Mouse (Mus musculus) midbrain, embryonic 15.5 days (tissue): Measurements from ENCODE around the gene Eif2b4. TPM values are rescaled to one million over a fixed set of nuclear protein-coding genes. Genes with fewer than 3 reads are reported as not detected.

Source experiments
- ATAC-seq: fragments of 200-750 bp; cut with Nextera tagmentation; replicated peaks from 2 replicates; pipeline ENCODE4 v1.8.0; 2017; ENCODE audit warnings: moderate TSS enrichment
- H3K27ac ChIP-seq: fragments of 300-500 bp; sonication (generic); 2 replicates; pipeline ENCODE4 v1.5.1; 2015; ENCODE audit warnings: mild to moderate bottlenecking, inconsistent platforms
- H3K27me3 ChIP-seq: fragments of 300-500 bp; sonication (generic); replicated peaks from 2 replicates; pipeline ENCODE4 v1.6.1; 2015; ENCODE audit warnings: inconsistent platforms
- H3K36me3 ChIP-seq: fragments of 300-500 bp; sonication (generic); replicated peaks from 2 replicates; pipeline ENCODE4 v1.6.1; 2015; ENCODE audit warnings: inconsistent platforms
- H3K4me1 ChIP-seq: fragments of 300-500 bp; sonication (generic); 2 replicates; pipeline ENCODE4 v1.6.1; 2015; ENCODE audit warnings: inconsistent platforms
- H3K4me2 ChIP-seq: fragments of 300-500 bp; sonication (generic); 2 replicates; pipeline ENCODE4 v1.6.1; 2015; ENCODE audit warnings: inconsistent platforms, mild to moderate bottlenecking, moderate library complexity
- H3K4me3 ChIP-seq: fragments of 300-500 bp; sonication (generic); 2 replicates; pipeline ENCODE4 v1.5.1; 2015; ENCODE audit warnings: mild to moderate bottlenecking, inconsistent platforms
- H3K9ac ChIP-seq: fragments of 300-500 bp; sonication (generic); 2 replicates; pipeline ENCODE4 v1.6.1; 2015; ENCODE audit warnings: mild to moderate bottlenecking, inconsistent platforms
- H3K9me3 ChIP-seq: fragments of 300-500 bp; sonication (generic); 2 replicates; pipeline ENCODE4 v1.6.1; 2016; ENCODE audit warnings: inconsistent platforms
- WGBS: fragments of 180-500 bp; shearing (Covaris S2); methylation state at CpG from one replicate; pipeline ENCODE4 v1.1.7; 2015; ENCODE audit warnings: mixed read lengths; 5-methylcytosine and 5-hydroxymethylcytosine counted together
- polyA plus RNA-seq: library from polyadenylated mRNA; unstranded; fragments of >200 nt; fragmentation: Nextera tagmentation; extraction: Ambion mirVana; gene quantifications from 2 replicates; pipeline ENCODE4 v1.2.1, GENCODE M21; 2015

Gene Eif2b4
- polyA plus RNA-seq, 1 experiment from 2014 or later: 85.0 TPM

- H3K27me3 ChIP-seq: no peaks in the 10 kb centered on the region
- no peaks in the 10 kb centered on the region for H3K36me3 ChIP-seq
- H3K4me1 ChIP-seq: peaks cover 23% of the 10 kb centered on the region
- no peaks in the 10 kb centered on the region for H3K9me3 ChIP-seq
- peak within 1 kb of the TSS; percentile 75 for H3K4me3 ChIP-seq
- peak within 1 kb of the TSS; percentile 99 for H3K4me2 ChIP-seq
- peak within 1 kb of the TSS; percentile 94 for H3K27ac ChIP-seq
- WGBS: under 1% methylated on average over 59 of the region's 59 CpGs
- peak within 1 kb of the TSS; percentile 77 for H3K9ac ChIP-seq
- peak; percentile 99 for ATAC-seq
Measured at GRCm38 (mm10) chr5:31179766-31180630, 13.2 kb downstream of the Eif2b4 start, which contains the start of the genes Gm29609 and Gtf3c2. Gene Gm29609 (minus strand): TSS chr5:31179911. Gene Gtf3c2 (minus strand): TSS chr5:31180144.

GRCm38 (mm10) chr5:31179301-31179765 lies 13.9 kb downstream of the Eif2b4 start:
- Histone ChIP-seq H3K36me3 (peaks cover 2% of the 10 kb centered on the region; the same call in 1 of the 2 replicates), H3K9ac (peak overlapping the region; percentile 77), H3K9me3 (no peaks in the 10 kb centered on the region), H3K27me3 (no peaks in the 10 kb centered on the region), H3K4me3 (peak overlapping the region; percentile 75), H3K4me2 (peak overlapping the region; percentile 99), H3K4me1 (peaks cover 23% of the 10 kb centered on the region), H3K27ac (peak overlapping the region; percentile 94)
- ATAC-seq: peak; percentile 82
- WGBS: under 1% methylated on average over 25 of the region's 25 CpGs

- Histone ChIP-seq H3K9me3 (no peaks in the 10 kb centered on the region), H3K27me3 (no peaks in the 10 kb centered on the region), H3K4me1 (no peaks in the 10 kb centered on the region), H3K27ac (no peak overlapping the region), H3K36me3 (peaks cover 78% of the 10 kb centered on the region), H3K9ac (no peak overlapping the region), H3K4me2 (no peak overlapping the region), H3K4me3 (no peak overlapping the region)
- no peak for ATAC-seq
- 97% methylated on average over 4 of the region's 4 CpGs for WGBS
Measured at GRCm38 (mm10) chr5:31168630-31169029, 24.6 kb downstream of the Eif2b4 start.

- H3K27me3 ChIP-seq: no peaks in the 10 kb centered on the region
- no peak for ATAC-seq
- no peaks in the 10 kb centered on the region for H3K9me3 ChIP-seq
- no peak overlapping the region for H3K4me3 ChIP-seq
- H3K4me2 ChIP-seq: no peak overlapping the region
- H3K4me1 ChIP-seq: no peaks in the 10 kb centered on the region
- no peak overlapping the region for H3K9ac ChIP-seq
- 90% methylated on average over 1 of the region's 1 CpGs for WGBS
- no peak overlapping the region for H3K27ac ChIP-seq
- peaks cover 75% of the 10 kb centered on the region for H3K36me3 ChIP-seq
Measured at GRCm38 (mm10) chr5:31164878-31165277, 28.4 kb downstream of the Eif2b4 start.

- no peak overlapping the region for H3K27ac ChIP-seq
- H3K27me3 ChIP-seq: no peaks in the 10 kb centered on the region
- H3K4me3 ChIP-seq: no peak overlapping the region
- no peaks in the 10 kb centered on the region for H3K9me3 ChIP-seq
- H3K9ac ChIP-seq: no peak overlapping the region
- no peak for ATAC-seq
- no peak overlapping the region for H3K4me2 ChIP-seq
- H3K4me1 ChIP-seq: no peaks in the 10 kb centered on the region
- H3K36me3 ChIP-seq: peaks cover 76% of the 10 kb centered on the region
Measured at GRCm38 (mm10) chr5:31162462-31162861, 30.8 kb downstream of the Eif2b4 start.

- ATAC-seq: peak; percentile 97
- H3K9me3 ChIP-seq: no peaks in the 10 kb centered on the region
- H3K27ac ChIP-seq: peak within 1 kb of the TSS; percentile 77
- H3K4me1 ChIP-seq: peaks cover 13% of the 10 kb centered on the region
- peak within 1 kb of the TSS; percentile 68 for H3K9ac ChIP-seq
- H3K4me3 ChIP-seq: peak within 1 kb of the TSS; percentile 74
- under 1% methylated on average over 19 of the region's 19 CpGs for WGBS
- no peaks in the 10 kb centered on the region for H3K27me3 ChIP-seq
- H3K36me3 ChIP-seq: peaks cover 22% of the 10 kb centered on the region
- H3K4me2 ChIP-seq: peak within 1 kb of the TSS; percentile 55
Measured at GRCm38 (mm10) chr5:31154152-31154553, 39.1 kb downstream of the Eif2b4 start, which contains the start of gene Mpv17. Gene Mpv17 (minus strand): TSS chr5:31154251.

GRCm38 (mm10) chr5:31153516-31154151 lies 39.6 kb downstream of the Eif2b4 start:
- peak overlapping the region; percentile 77 for H3K27ac ChIP-seq
- H3K4me3 ChIP-seq: peak overlapping the region; percentile 74
- peak overlapping the region; percentile 55 for H3K4me2 ChIP-seq
- peaks cover 17% of the 10 kb centered on the region for H3K36me3 ChIP-seq
- H3K4me1 ChIP-seq: peaks cover 13% of the 10 kb centered on the region
- no peaks in the 10 kb centered on the region for H3K9me3 ChIP-seq
- H3K9ac ChIP-seq: peak overlapping the region; percentile 68
- H3K27me3 ChIP-seq: no peaks in the 10 kb centered on the region
- WGBS: 36% methylated on average over 6 of the region's 6 CpGs
- peak; percentile 37 for ATAC-seq

GRCm38 (mm10) chr5:31151746-31152145 lies 41.5 kb downstream of the Eif2b4 start:
- Histone ChIP-seq H3K4me1 (peaks cover 13% of the 10 kb centered on the region), H3K9ac (no peak overlapping the region), H3K27me3 (no peaks in the 10 kb centered on the region), H3K36me3 (no peaks in the 10 kb centered on the region), H3K4me3 (no peak overlapping the region), H3K9me3 (no peaks in the 10 kb centered on the region), H3K4me2 (no peak overlapping the region), H3K27ac (no peak overlapping the region)
- 93% methylated on average over 3 of the region's 3 CpGs for WGBS
- ATAC-seq: no peak

- Histone ChIP-seq H3K9me3 (no peaks in the 10 kb centered on the region), H3K27me3 (no peaks in the 10 kb centered on the region), H3K9ac (no peak overlapping the region), H3K27ac (no peak overlapping the region), H3K4me1 (peaks cover 10% of the 10 kb centered on the region), H3K36me3 (no peaks in the 10 kb centered on the region), H3K4me2 (no peak overlapping the region), H3K4me3 (no peak overlapping the region)
- 87% methylated on average over 4 of the region's 4 CpGs for WGBS
- no peak for ATAC-seq
Measured at GRCm38 (mm10) chr5:31149781-31150180, 43.4 kb downstream of the Eif2b4 start.

GRCm38 (mm10) chr5:31138968-31139425 lies 54.2 kb downstream of the Eif2b4 start:
- H3K4me3 ChIP-seq: no peak overlapping the region
- H3K36me3 ChIP-seq: peaks cover 2% of the 10 kb centered on the region; the same call in 1 of the 2 replicates
- H3K9ac ChIP-seq: no peak overlapping the region
- H3K27ac ChIP-seq: no peak overlapping the region
- ATAC-seq: no peak
- H3K4me2 ChIP-seq: peak overlapping the region; percentile 60; the same call in 1 of the 2 replicates
- H3K27me3 ChIP-seq: peaks cover 59% of the 10 kb centered on the region
- H3K4me1 ChIP-seq: peaks cover 21% of the 10 kb centered on the region
- WGBS: 16% methylated on average over 9 of the region's 9 CpGs
- H3K9me3 ChIP-seq: no peaks in the 10 kb centered on the region

- H3K4me1 ChIP-seq: peaks cover 21% of the 10 kb centered on the region
- peak within 1 kb of the TSS; percentile 34 for H3K4me3 ChIP-seq
- 1% methylated on average over 52 of the region's 52 CpGs for WGBS
- no peak within 1 kb of the TSS for H3K27ac ChIP-seq
- peaks cover 61% of the 10 kb centered on the region for H3K27me3 ChIP-seq
- H3K9me3 ChIP-seq: no peaks in the 10 kb centered on the region
- H3K9ac ChIP-seq: peak within 1 kb of the TSS; percentile 32
- H3K36me3 ChIP-seq: no peaks in the 10 kb centered on the region; the same call in 1 of the 2 replicates
- H3K4me2 ChIP-seq: peak within 1 kb of the TSS; percentile 60
- no peak for ATAC-seq
Measured at GRCm38 (mm10) chr5:31138241-31138967, 54.8 kb downstream of the Eif2b4 start, which contains the start of gene Ucn. Gene Ucn (minus strand): TSS chr5:31138829.
